Mouse (Mus musculus) heart, postnatal 36 days (tissue): ENCODE results near the gene Trim66. TPM values are rescaled to one million over a fixed set of nuclear protein-coding genes. Genes with fewer than 3 reads are reported as not detected.

Experiments used
- DNase-seq, 2 experiments: peaks; one replicate each; pipeline ENCODE4 v3.0.0; 2021 to 2022
- intact Hi-C: fragments of 180-260 bp; cut with DNase I; formaldehyde crosslinking; loops from one replicate; pipeline ENCODE4 v1.15.1; 2025
- total RNA-seq, 2 experiments: library from RNA; stranded (reverse); gene quantifications; 2 replicates each; pipeline ENCODE4 v1.2.3; 2021

Trim66 gene
- total RNA-seq, 2 experiments from 2014 or later, result 0.08 to 0.11 TPM

GRCm38 (mm10) chr7:109523741-109524441, 16.0 kb upstream of the Trim66 start:
- intact Hi-C loops, result loop anchor here (10.0 kb wide), 2 partner anchors 151 to 441 kb away; partner anchors contain the start of gene Dennd5a
- DNase-seq, result no peak

- no peak for DNase-seq
- intact Hi-C loops, result loop anchor here (10.0 kb wide), 2 partner anchors 151 to 441 kb away; partner anchors contain the start of gene Dennd5a
Measured at GRCm38 (mm10) chr7:109523304-109523703, 15.4 kb upstream of the Trim66 start.

GRCm38 (mm10) chr7:109522084-109522483, 14.2 kb upstream of the Trim66 start:
- intact Hi-C loops, result loop anchor here (10.0 kb wide), 2 partner anchors 153 to 443 kb away; partner anchors contain the start of gene Dennd5a
- DNase-seq, result no peak

- DNase-seq, result no peak
- intact Hi-C loops, result loop anchor here (2.0 to 10.0 kb wide), 3 partner anchors 155 to 445 kb away; partner anchors contain the start of genes Akip1, Dennd5a and St5
Measured at GRCm38 (mm10) chr7:109519936-109520335, 12.0 kb upstream of the Trim66 start.

- DNase-seq, result peak; percentile 99
- intact Hi-C loops, result loop anchor here (2.0 kb wide), 1 partner anchor 184 kb away; the partner anchor contains the start of genes Akip1 and St5
Measured at GRCm38 (mm10) chr7:109518838-109519696, 11.1 kb upstream of the Trim66 start, which contains the start of gene Rpl27a. Gene Rpl27a (plus strand): TSS chr7:109519147.

GRCm38 (mm10) chr7:109518036-109518681, 10.2 kb upstream of the Trim66 start:
- DNase-seq, result no peak
- intact Hi-C loops, result loop anchor here (2.0 kb wide), 1 partner anchor 185 kb away; the partner anchor contains the start of genes Akip1 and St5

- DNase-seq, result no peak
- intact Hi-C loops, result loop anchor here (2.0 kb wide), 1 partner anchor 48 kb away; no protein-coding TSS in a partner anchor
Measured at GRCm38 (mm10) chr7:109516500-109516899, 8.6 kb upstream of the Trim66 start.

- DNase-seq, result no peak
Measured at GRCm38 (mm10) chr7:109511838-109512237, 3.9 kb upstream of the Trim66 start.

GRCm38 (mm10) chr7:109510799-109511198, 2.9 kb upstream of the Trim66 start:
- intact Hi-C loops, result no loop called here
- no peak for DNase-seq

More at GRCm38 (mm10) chr7:109511838-109512237, 3.9 kb upstream of the Trim66 start:
- intact Hi-C loops, result no loop called here

- intact Hi-C loops, result no loop called here
- no peak for DNase-seq
Measured at GRCm38 (mm10) chr7:109507572-109507971, 362 bp downstream of the Trim66 start.

- DNase-seq, result no peak
- intact Hi-C loops, result no loop called here
Measured at GRCm38 (mm10) chr7:109507119-109507518, 815 bp downstream of the Trim66 start.

GRCm38 (mm10) chr7:109497507-109497906, 10.4 kb downstream of the Trim66 start:
- DNase-seq, result no peak
- intact Hi-C loops, result no loop called here

GRCm38 (mm10) chr7:109493319-109494316, 14.3 kb downstream of the Trim66 start:
- peak; percentile 12 for DNase-seq
- intact Hi-C loops, result no loop called here

GRCm38 (mm10) chr7:109492616-109493318, 15.2 kb downstream of the Trim66 start:
- DNase-seq, result no peak
- intact Hi-C loops, result no loop called here

- DNase-seq, result no peak
- intact Hi-C loops, result no loop called here
Measured at GRCm38 (mm10) chr7:109484221-109484620, 23.7 kb downstream of the Trim66 start.

GRCm38 (mm10) chr7:109480765-109481197, 27.2 kb downstream of the Trim66 start:
- DNase-seq, result peak; percentile 21 to 23
- intact Hi-C loops, result no loop called here

- intact Hi-C loops, result no loop called here
- no peak for DNase-seq
Measured at GRCm38 (mm10) chr7:109477926-109478325, 30.0 kb downstream of the Trim66 start.

- no peak for DNase-seq
- intact Hi-C loops, result no loop called here
Measured at GRCm38 (mm10) chr7:109470700-109471099, 37.2 kb downstream of the Trim66 start.
